ENCODE assay signal across 17 mouse cellular contexts in the genomic region with DNA sequence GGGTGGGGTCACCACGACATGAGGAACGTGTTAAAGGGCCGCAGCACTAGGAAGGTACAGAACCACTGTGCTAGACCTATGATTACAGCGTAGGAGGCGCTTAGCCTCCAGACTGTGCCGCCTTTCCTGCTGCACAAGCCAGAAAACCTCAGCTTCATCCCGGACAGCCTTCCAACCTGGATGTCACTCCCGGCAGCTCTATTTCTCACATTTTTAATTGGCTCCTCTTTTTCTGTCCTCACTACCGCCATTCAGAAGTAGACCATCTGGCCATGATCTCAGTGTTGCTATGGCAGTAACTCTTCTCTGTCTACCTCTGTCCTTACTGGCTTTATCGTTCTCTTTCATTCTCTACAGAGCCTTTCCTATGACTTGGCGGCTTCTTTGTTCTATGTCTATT.
DNase-seq lines count a peak whose midpoint lies in the region.
"Had no signal": no experiment of that assay in that cellular context is flagged by ENCODE, and none has a peak within 500 bp of the region (broad histone marks: within the 10 kb centered on the region; RNA-seq: fewer than 3 reads in every experiment).

No protein-coding gene starts in this region.

- peak; percentile 64 to 70 for DNase-seq in cerebellum, adult 18-20 months
- no peak for DNase-seq in cerebellum, postnatal 4 days (ENCODE audit: low spot score in 2 of 2)
- peak; percentile 33 to 71 for DNase-seq in left cerebral cortex, adult 18-20 months (ENCODE audit: low spot score in 2 of 2)
- DNase-seq in left cerebral cortex, postnatal 4 days, result no peak
- peak; percentile 50 to 62 for DNase-seq in cerebellum, postnatal 14 days
- peak; percentile 53 to 79 for DNase-seq in right cerebral cortex, postnatal 10 days (ENCODE audit: low spot score in 2 of 2)
- DNase-seq in hindbrain, embryonic 10.5 days (ENCODE audit: low spot score), result no peak
- no peak for DNase-seq in kidney, postnatal 10 days
- DNase-seq: lung, postnatal 10 days had no signal

- intact Hi-C loops in left cerebral cortex, postnatal 4 days (cut with DNase I), result no loop called here

- no peak overlapping the region for H3K27ac ChIP-seq in hindbrain, embryonic 10.5 days
- H3K27ac ChIP-seq: embryonic facial prominence, embryonic 13.5 days; hindbrain, embryonic 12.5 days; intestine, embryonic 15.5 days; limb, embryonic 12.5 days; liver, embryonic 14.5 days; neural tube, embryonic 12.5 days had no signal

- WGBS in hindbrain, embryonic 10.5 days, result 91% methylated on average over 11 of the region's 11 CpGs

- no peak overlapping the region for H3K4me3 ChIP-seq in hindbrain, embryonic 10.5 days
- H3K4me3 ChIP-seq: embryonic facial prominence, embryonic 13.5 days; hindbrain, embryonic 12.5 days; intestine, embryonic 15.5 days; limb, embryonic 12.5 days; megakaryocyte, embryonic 14.5 days; neural tube, embryonic 12.5 days had no signal

- no peaks in the 10 kb centered on the region for H3K9me3 ChIP-seq in hindbrain, embryonic 10.5 days
- H3K9me3 ChIP-seq: embryonic facial prominence, embryonic 13.5 days; hindbrain, embryonic 12.5 days; intestine, embryonic 15.5 days; limb, embryonic 12.5 days; megakaryocyte, embryonic 14.5 days; neural tube, embryonic 12.5 days had no signal

- H3K4me1 ChIP-seq in hindbrain, embryonic 10.5 days (replicated peaks), result peaks cover 31% of the 10 kb centered on the region
- H3K4me1 ChIP-seq: intestine, embryonic 15.5 days; neural tube, embryonic 12.5 days had no signal

- no peaks in the 10 kb centered on the region for H3K27me3 ChIP-seq in hindbrain, embryonic 10.5 days (ENCODE audit: insufficient read depth, poor library complexity, severe bottlenecking)
- H3K27me3 ChIP-seq: embryonic facial prominence, embryonic 13.5 days; hindbrain, embryonic 12.5 days; intestine, embryonic 15.5 days; neural tube, embryonic 12.5 days; Patski had no signal

- no peaks in the 10 kb centered on the region for H3K36me3 ChIP-seq in hindbrain, embryonic 10.5 days
- H3K36me3 ChIP-seq: embryonic facial prominence, embryonic 13.5 days; hindbrain, embryonic 12.5 days; intestine, embryonic 15.5 days; limb, embryonic 12.5 days; neural tube, embryonic 12.5 days had no signal

Comparison
In these comparisons a context has a peak if more than half of its experiments do, and no peak if none do; other contexts are left out.
1. DNase-seq: peak in cerebellum, adult 18-20 months (2 of 2), left cerebral cortex, adult 18-20 months (2 of 2), cerebellum, postnatal 14 days (2 of 2) and right cerebral cortex, postnatal 10 days (2 of 2); none in cerebellum, postnatal 4 days (0 of 2), left cerebral cortex, postnatal 4 days (single experiment), hindbrain, embryonic 10.5 days (single experiment) and kidney, postnatal 10 days (single experiment).